Mouse (Mus musculus) midbrain, postnatal 0 days (tissue): ENCODE data around the gene Speer4d. TPM values are rescaled to one million over a fixed set of nuclear protein-coding genes. Genes with fewer than 3 reads are reported as not detected.
"Not testable (repeated sequence)": the region's sequence is repeated elsewhere in the genome, so short reads cannot be mapped to it uniquely, and the experiment has no call there.

Source experiments
- ATAC-seq: fragments of 200-750 bp; cut with Nextera tagmentation; 2 replicates; pipeline ENCODE4 v1.8.0; 2017; ENCODE audit warnings: moderate number of reproducible peaks, mild to moderate bottlenecking, moderate TSS enrichment, moderate library complexity; ENCODE audit not compliant: low FRiP score
- DNase-seq: peaks from one replicate; pipeline ENCODE4 v3.0.0-alpha.2; 2015; ENCODE audit warnings: low spot score
- H3K27ac ChIP-seq: fragments of 300-500 bp; sonication (generic); 2 replicates; pipeline ENCODE4 v1.5.1; 2014; ENCODE audit warnings: low read depth, mild to moderate bottlenecking, low read length, mixed read lengths
- H3K27me3 ChIP-seq: fragments of 300-500 bp; sonication (generic); 2 replicates; pipeline ENCODE4 v1.6.1; 2014; ENCODE audit warnings: low read length, control low read depth, mixed read lengths; ENCODE audit not compliant: insufficient read depth
- H3K36me3 ChIP-seq: fragments of 300-500 bp; sonication (generic); 2 replicates; pipeline ENCODE4 v1.6.1; 2014; ENCODE audit warnings: low read length, control low read depth, mixed read lengths; ENCODE audit not compliant: insufficient read depth
- H3K4me1 ChIP-seq: fragments of 300-500 bp; sonication (generic); 2 replicates; pipeline ENCODE4 v1.6.1; 2014; ENCODE audit warnings: mild to moderate bottlenecking, control low read depth, antibody characterized with exemption, low read length, mixed read lengths; ENCODE audit not compliant: insufficient read depth
- H3K4me2 ChIP-seq: fragments of 300-500 bp; sonication (generic); 2 replicates; pipeline ENCODE4 v1.6.1; 2014; ENCODE audit warnings: low read depth, mild to moderate bottlenecking, low read length, mixed read lengths; ENCODE audit not compliant: poor library complexity, severe bottlenecking
- H3K4me3 ChIP-seq: fragments of 300-500 bp; sonication (generic); 2 replicates; pipeline ENCODE4 v1.5.1; 2014; ENCODE audit warnings: low read depth, mild to moderate bottlenecking, low read length, moderate library complexity
- H3K9ac ChIP-seq: fragments of 300-500 bp; sonication (generic); replicated peaks from 2 replicates; pipeline ENCODE4 v1.6.1; 2014; ENCODE audit warnings: mild to moderate bottlenecking, low read length, moderate library complexity, mixed read lengths; ENCODE audit not compliant: poor library complexity, severe bottlenecking
- H3K9me3 ChIP-seq: fragments of 300-500 bp; sonication (generic); 2 replicates; pipeline ENCODE4 v1.6.1; 2016; ENCODE audit warnings: low read length, control low read depth
- WGBS: fragments of 180-500 bp; shearing (Covaris S2); extraction: QIAGEN DNeasy Blood & Tissue Kit; methylation state at CpG from one replicate; pipeline ENCODE4 v1.1.7; 2014; 5-methylcytosine and 5-hydroxymethylcytosine counted together
- polyA plus RNA-seq: library from polyadenylated mRNA; unstranded; fragments of >200 nt; fragmentation: Nextera tagmentation; extraction: Ambion mirVana; gene quantifications from 2 replicates; pipeline ENCODE4 v1.2.1, GENCODE M21; 2015
- total RNA-seq: library from RNA; depleted of rRNA; stranded (reverse); fragments of >200 nt; gene quantifications from 2 replicates; pipeline ENCODE4 v1.2.3, GENCODE M21; 2014

Gene Speer4d
- total and polyA plus RNA-seq, 2 experiments from 2014 or later = not detected

- peaks cover 15% of the 10 kb centered on the region for H3K9me3 ChIP-seq
- not testable (repeated sequence) for H3K27me3 ChIP-seq, DNase-seq, H3K4me2 ChIP-seq, H3K36me3 ChIP-seq, H3K4me1 ChIP-seq, H3K27ac ChIP-seq, H3K4me3 ChIP-seq, H3K9ac ChIP-seq
- WGBS = 58% methylated on average over 5 of the region's 5 CpGs
- ATAC-seq = peak; percentile 71
Observed at GRCm38 (mm10) chr5:15601481-15601880, 17.4 kb upstream of the Speer4d start.

- not testable (repeated sequence) for H3K4me1 ChIP-seq, H3K27ac ChIP-seq, H3K4me2 ChIP-seq, DNase-seq, H3K4me3 ChIP-seq, H3K36me3 ChIP-seq, H3K27me3 ChIP-seq, H3K9ac ChIP-seq
- ATAC-seq = peak; percentile 53
- WGBS = 67% methylated on average over 3 of the region's 3 CpGs
- peaks cover 15% of the 10 kb centered on the region for H3K9me3 ChIP-seq
Observed at GRCm38 (mm10) chr5:15601960-15602359, 16.9 kb upstream of the Speer4d start.

- 59% methylated on average over 3 of the region's 3 CpGs for WGBS
- not testable (repeated sequence) for H3K4me1 ChIP-seq, ATAC-seq, H3K4me3 ChIP-seq, H3K9ac ChIP-seq, H3K27ac ChIP-seq, H3K4me2 ChIP-seq, H3K27me3 ChIP-seq, H3K36me3 ChIP-seq
- peaks cover 15% of the 10 kb centered on the region for H3K9me3 ChIP-seq
- peak; percentile 2 for DNase-seq
Observed at GRCm38 (mm10) chr5:15602424-15602947, 16.4 kb upstream of the Speer4d start.

DNA sequence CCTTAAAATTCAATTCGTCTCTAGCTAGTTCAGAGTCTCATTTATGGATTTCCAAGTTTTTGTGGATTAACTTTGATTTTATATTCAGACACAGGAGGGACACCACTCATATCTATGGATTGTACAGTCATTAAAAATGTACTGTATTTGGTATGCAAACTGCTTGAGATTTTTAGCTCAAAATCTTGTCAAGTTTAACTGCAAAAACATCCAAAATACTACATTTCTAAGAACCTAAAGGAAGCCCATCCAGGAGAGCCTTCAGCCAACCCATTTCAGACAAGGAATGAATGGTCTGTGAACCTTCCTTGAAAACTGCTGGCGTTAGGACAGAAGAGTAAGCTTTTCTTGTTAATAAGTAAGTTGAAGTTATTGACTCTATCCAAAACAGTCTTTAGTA, 15.9 kb upstream of the Speer4d start:
- not testable (repeated sequence) for ATAC-seq, H3K36me3 ChIP-seq, DNase-seq, H3K9ac ChIP-seq, H3K4me2 ChIP-seq, H3K27ac ChIP-seq, H3K4me1 ChIP-seq, H3K4me3 ChIP-seq, H3K27me3 ChIP-seq
- WGBS = 47% methylated on average over 2 of the region's 2 CpGs
- peaks cover 15% of the 10 kb centered on the region for H3K9me3 ChIP-seq

- not testable (repeated sequence) for DNase-seq, H3K27me3 ChIP-seq, H3K4me1 ChIP-seq, H3K27ac ChIP-seq, H3K36me3 ChIP-seq, H3K4me2 ChIP-seq, ATAC-seq, H3K9ac ChIP-seq, H3K4me3 ChIP-seq
- H3K9me3 ChIP-seq = peaks cover 12% of the 10 kb centered on the region
- WGBS = 74% methylated on average over 8 of the region's 8 CpGs
Observed at GRCm38 (mm10) chr5:15603585-15603984, 15.3 kb upstream of the Speer4d start.

DNA sequence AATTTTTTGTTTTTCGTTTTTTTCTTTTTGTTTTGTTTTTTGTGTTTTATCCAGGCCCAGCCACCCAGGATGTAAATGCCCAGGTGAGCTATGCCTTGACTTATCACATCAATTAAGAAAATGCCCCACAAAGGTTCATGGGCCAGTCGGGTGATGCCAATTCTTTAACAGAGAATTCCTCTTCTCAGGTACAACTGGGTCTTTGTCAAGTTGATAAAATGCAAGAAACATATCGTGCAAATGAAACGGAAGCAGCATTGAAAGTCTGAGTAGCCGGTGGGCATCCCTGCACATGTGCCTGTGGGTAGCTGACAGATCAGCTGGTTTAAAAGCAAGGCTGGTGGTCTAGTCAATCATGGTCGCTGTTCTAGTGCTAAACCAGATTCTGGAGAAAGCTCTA, 12.2 kb upstream of the Speer4d start:
- not testable (repeated sequence) for DNase-seq, H3K4me2 ChIP-seq, H3K27ac ChIP-seq, H3K9me3 ChIP-seq, H3K4me1 ChIP-seq, H3K27me3 ChIP-seq, H3K9ac ChIP-seq, H3K4me3 ChIP-seq, H3K36me3 ChIP-seq
- WGBS = 77% methylated on average over 5 of the region's 6 CpGs
- ATAC-seq = peak; percentile 80
